Mouse (Mus musculus): ENCODE measurements around the gene Rab11fip4.
"Not testable (repeated sequence)": the region's sequence is repeated elsewhere in the genome, so short reads cannot be mapped to it uniquely, and the experiment has no call there.

Gene Rab11fip4

GRCm38 (mm10) chr11:79675994-79676393 is 85.0 kb downstream of the Rab11fip4 start:
- in situ Hi-C loops (cut with MboI, MseI), result no loop called here

DNA sequence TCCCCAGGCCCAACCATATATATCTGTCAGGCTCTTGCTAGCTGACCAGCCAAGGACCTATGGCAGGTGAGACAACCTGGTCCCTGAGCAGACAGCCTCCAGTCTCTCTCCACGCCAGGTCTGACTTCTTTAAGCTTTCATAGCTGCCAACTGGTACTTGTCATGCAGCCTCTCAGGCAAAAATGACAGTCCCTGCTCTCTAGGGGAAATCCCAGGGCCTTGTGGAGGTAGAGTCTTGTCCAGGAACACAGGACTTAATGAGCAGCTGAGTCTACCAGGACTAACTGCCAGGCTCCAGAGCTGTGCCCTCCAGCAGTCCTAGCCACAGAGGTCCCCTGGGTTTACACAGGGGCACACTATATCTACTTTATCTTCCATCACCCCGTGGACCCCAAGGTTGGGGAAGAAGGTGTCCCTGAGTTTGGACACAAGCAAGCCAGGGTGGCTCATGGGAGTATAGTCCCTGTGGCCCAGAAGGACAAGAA is 85.5 kb downstream of the Rab11fip4 start:
- in situ Hi-C loops (cut with MboI, MseI), result no loop called here

GRCm38 (mm10) chr11:79677402-79677801 is 86.4 kb downstream of the Rab11fip4 start:
- in situ Hi-C loops (cut with MboI, MseI), result no loop called here

DNA sequence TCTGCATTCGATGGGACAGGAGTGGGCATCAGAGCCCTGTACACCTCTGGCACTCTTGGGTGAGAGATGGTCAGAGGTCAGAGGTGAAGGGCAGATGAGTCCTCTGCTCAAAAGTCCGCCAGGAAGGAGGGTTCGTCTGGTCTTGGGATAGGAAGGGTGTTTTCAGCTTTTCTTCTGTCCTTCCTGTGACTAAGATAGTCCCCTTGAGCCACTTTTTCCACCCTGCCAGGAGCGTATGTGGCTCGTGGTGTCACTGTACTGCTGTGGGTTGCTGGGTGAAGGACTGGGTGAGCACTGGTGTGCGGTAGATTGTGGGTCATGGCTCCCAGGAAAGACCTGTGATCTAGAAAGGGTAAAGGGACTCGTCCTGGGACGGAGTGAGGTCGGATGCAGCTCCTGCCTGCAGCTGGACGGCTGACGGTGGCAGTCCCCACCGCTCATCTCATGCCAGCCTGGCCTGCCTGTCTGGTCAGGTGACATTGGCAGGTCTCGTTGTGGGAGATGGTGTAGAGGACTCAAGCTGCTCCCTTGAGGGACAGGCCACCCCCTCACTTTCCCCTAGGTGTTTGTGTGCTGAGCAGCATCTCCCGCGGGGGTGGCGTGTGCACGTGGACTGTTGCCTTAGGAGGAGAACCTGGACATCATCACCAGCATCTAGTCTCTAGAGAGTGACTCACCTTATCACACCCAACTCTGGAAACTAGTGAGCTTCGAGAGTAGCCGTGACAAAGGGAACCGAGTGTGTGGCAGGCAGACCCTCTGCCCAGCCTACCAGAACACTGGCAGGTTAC is 87.5 kb downstream of the Rab11fip4 start:
- in situ Hi-C loops (cut with MboI, MseI), result no loop called here

DNA sequence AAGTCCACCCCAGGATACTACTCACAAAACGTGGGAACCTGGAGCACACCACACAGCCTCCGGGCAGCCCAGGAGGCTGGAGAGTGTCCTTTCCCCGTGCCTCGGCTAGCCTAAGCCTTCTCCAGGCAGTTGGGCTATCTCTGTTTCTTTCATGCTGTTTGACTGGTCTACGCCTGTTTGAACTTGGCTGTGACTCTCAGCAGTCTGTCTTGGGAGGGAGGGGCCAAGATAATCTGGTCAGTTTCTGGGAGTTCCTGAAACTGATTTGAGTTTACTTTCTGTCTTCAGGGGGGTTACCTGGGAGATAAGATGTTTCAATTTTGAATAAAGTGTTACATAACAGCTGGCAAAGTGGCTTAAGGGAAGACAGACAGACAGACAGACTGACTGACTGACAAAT is 88.9 kb downstream of the Rab11fip4 start:
- in situ Hi-C loops (cut with MboI, MseI), result loop anchor here (5.0 kb wide), 3 partner anchors 33 to 88 kb away; partner anchors contain the start of gene Rab11fip4 (in 1 of the 2)

DNA sequence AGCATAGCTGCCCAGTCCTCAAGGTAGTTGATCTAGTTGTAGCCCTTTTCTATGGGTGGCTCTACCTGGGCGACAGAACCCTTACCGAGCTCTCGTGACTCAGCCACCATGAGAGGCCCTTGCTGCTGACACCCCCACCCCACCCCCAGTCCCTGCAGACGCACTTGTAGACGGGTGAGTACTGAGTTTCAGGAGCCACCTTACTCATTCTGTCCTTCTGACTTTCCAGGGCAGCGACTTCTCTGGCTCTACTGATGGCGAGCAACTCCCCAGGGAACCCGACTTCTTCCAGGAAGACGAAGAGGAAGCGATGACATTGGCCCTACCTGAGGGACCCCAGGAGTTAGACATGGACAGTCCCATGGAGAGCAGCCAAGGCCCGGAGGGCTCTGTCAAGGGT is 89.5 kb downstream of the Rab11fip4 start:
- in situ Hi-C loops (cut with MboI, MseI), result loop anchor here (5.0 kb wide), 3 partner anchors 33 to 88 kb away; partner anchors contain the start of gene Rab11fip4 (in 1 of the 2)

DNA sequence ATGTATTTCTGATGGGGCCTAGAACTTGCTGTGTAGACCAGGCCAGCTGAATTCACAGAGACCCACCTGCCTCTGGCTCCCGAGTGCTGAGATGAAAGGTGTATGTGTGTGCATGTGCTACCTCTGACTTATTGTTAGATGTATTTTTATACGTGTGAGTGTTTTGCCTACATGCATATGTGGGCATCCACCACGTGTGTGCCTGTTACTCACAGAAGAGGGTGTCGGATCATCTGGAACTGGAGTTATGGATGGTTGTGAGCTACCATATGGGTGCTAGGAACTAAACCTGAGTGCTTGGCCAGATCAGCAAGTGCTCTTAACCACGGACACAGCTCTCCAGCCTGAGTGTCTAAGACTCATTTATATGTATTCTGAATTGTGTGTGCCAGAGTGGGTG is 90.2 kb downstream of the Rab11fip4 start:
- in situ Hi-C loops (cut with MboI, MseI), result loop anchor here (5.0 kb wide), 3 partner anchors 34 to 89 kb away; partner anchors contain the start of gene Rab11fip4 (in 1 of the 2)

DNA sequence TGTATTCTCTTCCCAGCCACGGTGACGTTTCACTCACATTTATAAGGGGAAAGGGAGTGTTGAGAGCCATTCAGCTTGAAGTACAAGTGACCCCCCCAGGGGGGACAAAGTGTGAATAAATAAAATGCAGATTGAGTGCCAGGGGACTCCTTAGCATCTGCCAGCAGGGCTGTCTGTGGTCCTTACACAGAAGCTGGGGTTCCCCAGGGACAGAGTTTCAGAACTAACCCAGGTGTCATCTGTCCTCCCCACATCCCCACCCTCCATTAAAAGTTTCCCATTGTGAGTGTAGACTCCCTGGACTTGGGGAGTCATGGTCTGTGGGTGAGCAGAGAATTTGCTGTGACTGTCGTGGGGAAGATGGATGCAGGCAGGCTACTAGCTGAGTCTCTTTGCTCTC is 90.8 kb downstream of the Rab11fip4 start:
- in situ Hi-C loops (cut with MboI, MseI), result loop anchor here (5.0 kb wide), 3 partner anchors 34 to 89 kb away; partner anchors contain the start of gene Rab11fip4 (in 1 of the 2)

GRCm38 (mm10) chr11:79685109-79685508 is 94.1 kb downstream of the Rab11fip4 start:
- in situ Hi-C loops (cut with MboI, MseI), result loop anchor here (5.0 kb wide), 2 partner anchors 58 to 98 kb away; no protein-coding TSS in a partner anchor

- in situ Hi-C loops (cut with MboI, MseI), result loop anchor here (5.0 kb wide), 2 partner anchors 59 to 99 kb away; no protein-coding TSS in a partner anchor
Measured at GRCm38 (mm10) chr11:79686501-79687121, 95.6 kb downstream of the Rab11fip4 start.

DNA sequence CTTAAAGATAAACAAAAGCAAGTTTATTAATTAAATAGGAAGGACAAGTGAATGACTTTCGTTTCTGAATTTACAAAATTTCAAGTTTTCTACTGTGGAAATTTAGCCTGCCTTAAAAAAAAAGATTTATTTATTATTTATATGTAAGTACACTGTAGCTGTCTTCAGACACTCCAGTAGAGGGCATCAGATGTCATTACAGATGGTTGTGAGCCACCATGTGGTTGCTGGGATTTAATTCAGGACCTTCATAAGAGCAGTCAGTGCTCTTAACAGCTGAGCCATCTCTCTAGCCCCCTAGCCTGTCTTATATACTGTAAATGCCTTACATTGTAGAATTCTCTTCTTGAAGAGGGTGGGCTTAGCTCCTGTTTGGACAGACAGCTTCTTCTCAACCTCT is 98.9 kb downstream of the Rab11fip4 start:
- in situ Hi-C loops (cut with MboI, MseI), result loop anchor here (5.0 kb wide), 2 partner anchors 63 to 103 kb away; no protein-coding TSS in a partner anchor

DNA sequence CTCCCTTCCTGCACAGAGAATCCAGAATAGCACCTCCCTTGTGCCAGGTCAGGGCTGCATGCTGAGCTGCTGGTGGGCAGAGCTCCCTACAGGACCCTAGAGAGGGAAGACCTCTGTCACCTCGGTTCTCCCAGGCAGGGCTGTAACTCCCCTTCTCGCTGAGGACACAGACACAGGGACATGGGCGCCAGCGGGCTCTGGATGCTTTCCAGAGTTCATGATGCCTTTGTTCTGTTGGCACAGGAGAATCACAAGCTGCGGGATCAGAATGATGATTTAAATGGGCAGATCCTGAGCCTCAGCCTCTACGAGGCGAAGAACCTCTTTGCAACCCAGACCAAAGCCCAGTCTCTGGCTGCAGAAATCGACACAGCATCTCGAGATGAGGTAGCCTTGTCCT is 100.5 kb downstream of the Rab11fip4 start:
- in situ Hi-C loops (cut with MboI, MseI), result no loop called here

- in situ Hi-C loops (cut with MboI, MseI), result no loop called here
Measured at GRCm38 (mm10) chr11:79696390-79697307, 105.6 kb downstream of the Rab11fip4 start.

- in situ Hi-C loops (cut with MboI, MseI), result no loop called here
Measured at GRCm38 (mm10) chr11:79698071-79698470, 107.1 kb downstream of the Rab11fip4 start.

- in situ Hi-C loops (cut with MboI, MseI), result not testable (repeated sequence)
Measured at GRCm38 (mm10) chr11:79698542-79698941, 107.5 kb downstream of the Rab11fip4 start.

DNA sequence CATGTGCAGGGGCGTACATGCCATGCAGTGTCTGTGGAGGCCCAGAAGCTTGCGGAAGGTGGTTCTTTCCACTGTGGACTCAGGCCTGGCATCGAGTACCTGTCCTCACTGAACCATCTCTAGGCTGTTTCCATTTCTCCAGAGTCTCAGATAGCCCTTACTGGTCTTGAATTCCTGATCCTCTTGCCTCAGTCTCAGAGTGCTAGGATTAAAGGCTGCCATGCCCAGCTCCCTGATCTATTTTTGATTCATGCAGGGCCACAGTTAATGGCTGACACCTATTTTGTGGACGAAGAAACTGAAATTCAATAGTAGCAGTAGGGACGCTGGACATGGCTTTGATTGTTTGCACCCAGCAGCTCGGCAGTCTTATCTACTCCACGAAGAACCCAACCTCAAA is 110.5 kb downstream of the Rab11fip4 start:
- in situ Hi-C loops (cut with MboI, MseI), result no loop called here

DNA sequence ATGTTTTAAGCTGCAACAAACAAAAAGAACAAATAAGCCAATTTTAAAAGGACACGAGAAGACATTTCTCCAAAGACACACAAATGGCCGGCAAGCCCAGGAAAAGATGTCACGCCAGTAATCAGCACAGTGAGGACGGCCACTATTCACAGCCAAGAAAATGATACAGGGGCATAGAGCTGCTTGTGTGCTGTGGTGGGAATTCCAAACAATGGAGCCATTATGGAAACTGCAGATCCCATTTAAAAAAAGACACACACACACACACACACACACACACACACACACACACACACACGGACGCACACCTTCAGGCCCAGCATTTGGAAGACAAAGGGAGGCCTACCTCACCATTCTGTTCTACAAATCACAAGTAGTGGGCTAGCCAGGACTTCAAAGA is 111.1 kb downstream of the Rab11fip4 start:
- in situ Hi-C loops (cut with MboI, MseI), result no loop called here

- in situ Hi-C loops (cut with MboI, MseI), result no loop called here
Measured at GRCm38 (mm10) chr11:79703452-79703851, 112.4 kb downstream of the Rab11fip4 start.

- in situ Hi-C loops (cut with MboI, MseI), result no loop called here
Measured at GRCm38 (mm10) chr11:79703885-79704291, 112.9 kb downstream of the Rab11fip4 start.

- in situ Hi-C loops (cut with MboI, MseI), result loop anchor here in 1 of 2 experiments (5.0 kb wide), 1 partner anchor 218 kb away; no protein-coding TSS in a partner anchor
Measured at GRCm38 (mm10) chr11:79704318-79705150, 113.5 kb downstream of the Rab11fip4 start.

Measured in T-helper 17 cell (primary cell).